Mouse (Mus musculus) bone marrow macrophage, adult 2 months (primary cell): ENCODE data around the gene Npy5r.

Source experiments
- CTCF ChIP-seq: IDR thresholded peaks from 2 replicates; pipeline ENCODE4 v1.5.1; 2012; ENCODE audit warnings: low read depth, mild to moderate bottlenecking, low read length, moderate library complexity
- POLR2A ChIP-seq: IDR thresholded peaks from 2 replicates; pipeline ENCODE4 v1.6.1; 2012; ENCODE audit warnings: mild to moderate bottlenecking, low read depth, low read length, borderline replicate concordance

DNA sequence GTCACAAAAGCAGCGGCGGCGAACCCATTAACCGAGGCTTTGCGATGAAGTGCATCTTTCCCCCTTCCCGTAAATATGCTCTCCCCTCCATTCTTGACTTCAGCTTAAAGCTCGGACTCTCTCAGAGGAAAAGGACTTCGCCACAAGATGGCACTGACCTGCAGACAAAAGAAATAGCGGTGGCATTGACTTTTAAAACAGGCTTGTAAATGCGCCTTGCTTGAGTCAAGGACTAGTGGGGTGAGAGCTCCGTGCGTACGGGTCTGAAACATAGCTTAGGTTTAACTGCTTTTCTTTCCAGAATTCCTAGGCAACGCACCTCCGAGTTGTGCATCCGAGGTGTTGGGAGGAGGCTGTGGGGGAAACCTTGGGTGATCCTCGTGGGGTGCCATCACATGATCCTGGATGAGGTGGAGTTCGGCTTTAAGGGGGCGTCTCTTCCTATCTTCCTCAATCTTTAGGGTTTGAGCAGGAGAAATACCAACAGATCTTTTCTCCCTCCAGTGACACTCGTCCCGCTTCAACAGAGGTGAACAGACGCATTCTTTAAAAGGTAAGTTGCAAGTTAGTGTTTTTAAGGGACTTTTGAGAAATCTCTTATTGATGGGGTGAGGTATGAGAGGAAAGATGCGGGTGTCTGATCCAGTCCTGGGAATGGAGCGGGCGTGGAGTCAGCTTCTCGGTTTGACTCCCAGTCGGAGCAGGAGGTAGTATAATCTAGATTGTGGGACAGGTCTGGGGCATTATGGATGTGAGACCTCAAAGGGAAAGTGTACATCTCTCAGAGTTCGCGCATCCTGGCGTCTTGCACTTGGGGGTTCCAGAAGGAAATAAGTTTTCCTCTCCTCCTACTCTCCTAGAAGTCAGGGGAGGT is 9.3 kb upstream of the Npy5r start, which contains the start of gene Npy1r:
- TF ChIP-seq CTCF, result no peak
- TF ChIP-seq POLR2A, result no peak
